Mouse (Mus musculus): ENCODE measurements at regions not wholly inside any gene's neighbourhood (a gene's known extent, or its start where the extent isn't known, plus 50 kb on each side); places are given as distances from the start of the nearest gene placed in this dataset.

DNA sequence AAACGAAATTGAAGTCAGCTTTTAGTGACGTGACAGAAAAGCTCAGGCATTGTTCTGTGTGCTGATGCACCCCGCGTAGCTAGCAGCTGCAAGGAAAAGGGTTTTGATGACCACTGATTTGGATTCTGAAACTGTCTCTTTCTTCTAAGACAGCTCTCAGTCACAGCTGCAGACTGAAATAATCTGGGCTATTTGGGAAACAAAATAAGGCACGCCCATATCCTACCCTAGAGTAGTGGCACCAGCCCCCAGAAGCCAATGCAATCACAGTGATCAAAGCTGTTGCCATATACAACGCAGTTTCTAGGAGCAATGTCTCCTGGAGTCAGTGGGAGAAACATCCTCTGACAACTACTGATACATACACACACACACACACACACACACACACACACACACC, 157.9 kb upstream of the Fbxl17 start:
- no peak for TF ChIP-seq POLR2A (IDR thresholded peaks at IDR 0.05; ENCODE audit: insufficient read depth, low read length)
- no peak for TF ChIP-seq EP300 (IDR thresholded peaks at IDR 0.05; ENCODE audit: insufficient read depth, low read depth, low read length)
- no peak for TF ChIP-seq CTCF (IDR thresholded peaks at IDR 0.05; ENCODE audit: low read depth, low read length)
- no peaks in the 10 kb centered on the region for H3K4me1 ChIP-seq (ENCODE audit: control insufficient read depth, insufficient read depth, low read length)
- no peaks in the 10 kb centered on the region for H3K27me3 ChIP-seq (ENCODE audit: control insufficient read depth, insufficient read depth, low read length, poor library complexity, severe bottlenecking)
- H3K27ac ChIP-seq (ENCODE audit: insufficient read depth, low read length) = no peak overlapping the region
- no peak overlapping the region for H3K9ac ChIP-seq (ENCODE audit: low read depth, poor library complexity, severe bottlenecking)
- H3K36me3 ChIP-seq (ENCODE audit: control insufficient read depth, insufficient read depth, low read length, poor library complexity, severe bottlenecking) = no peaks in the 10 kb centered on the region
- H3K4me3 ChIP-seq (ENCODE audit: low read depth, low read length) = no peak overlapping the region
- no peaks in the 10 kb centered on the region for H3K9me3 ChIP-seq (replicated peaks; ENCODE audit: control insufficient read depth, insufficient read depth, low read length, poor library complexity, severe bottlenecking)

DNA sequence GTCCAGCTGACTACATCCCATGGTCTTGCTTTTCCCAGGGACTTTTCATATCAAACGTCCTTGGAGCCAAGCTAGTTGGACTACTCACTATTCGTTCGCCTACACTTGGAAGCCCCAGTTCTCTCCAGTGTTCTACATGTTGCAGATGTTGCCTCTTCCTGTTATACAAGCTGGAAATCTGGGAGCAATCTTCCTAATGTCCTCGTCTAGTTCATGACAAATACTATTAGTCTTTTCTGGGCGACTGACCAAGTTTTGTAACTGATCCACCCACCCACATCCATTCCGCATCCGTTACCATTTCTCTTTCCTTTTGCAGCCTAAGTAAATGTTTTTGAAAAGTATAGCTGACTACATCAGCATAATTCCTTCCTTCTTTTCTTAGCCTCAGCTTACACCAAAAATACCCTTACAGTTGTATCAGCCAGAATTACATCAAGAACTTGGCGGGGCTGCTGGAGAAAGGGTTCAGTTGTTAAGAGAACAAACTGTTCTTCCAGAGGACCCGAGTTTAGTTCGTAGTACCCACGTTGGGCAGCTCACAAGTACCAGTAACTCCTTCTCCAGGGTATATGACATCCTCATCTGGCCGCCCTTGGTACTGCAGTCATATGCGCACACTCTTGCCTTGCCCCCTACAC, 161.1 kb upstream of the Fbxl17 start:
- Histone ChIP-seq H3K9me3 (replicated peaks; ENCODE audit: control insufficient read depth, insufficient read depth, low read length, poor library complexity, severe bottlenecking) (no peaks in the 10 kb centered on the region), H3K4me1 (ENCODE audit: control insufficient read depth, insufficient read depth, low read length) (no peaks in the 10 kb centered on the region), H3K27me3 (ENCODE audit: control insufficient read depth, insufficient read depth, low read length, poor library complexity, severe bottlenecking) (no peaks in the 10 kb centered on the region), H3K36me3 (ENCODE audit: control insufficient read depth, insufficient read depth, low read length, poor library complexity, severe bottlenecking) (no peaks in the 10 kb centered on the region), H3K27ac (ENCODE audit: insufficient read depth, low read length) (no peak overlapping the region), H3K9ac (ENCODE audit: low read depth, poor library complexity, severe bottlenecking) (no peak overlapping the region), H3K4me3 (ENCODE audit: low read depth, low read length) (no peak overlapping the region)
- TF ChIP-seq EP300 (IDR thresholded peaks at IDR 0.05; ENCODE audit: insufficient read depth, low read depth, low read length) (no peak), POLR2A (IDR thresholded peaks at IDR 0.05; ENCODE audit: insufficient read depth, low read length) (no peak), CTCF (IDR thresholded peaks at IDR 0.05; ENCODE audit: low read depth, low read length) (peak; percentile 28)

DNA sequence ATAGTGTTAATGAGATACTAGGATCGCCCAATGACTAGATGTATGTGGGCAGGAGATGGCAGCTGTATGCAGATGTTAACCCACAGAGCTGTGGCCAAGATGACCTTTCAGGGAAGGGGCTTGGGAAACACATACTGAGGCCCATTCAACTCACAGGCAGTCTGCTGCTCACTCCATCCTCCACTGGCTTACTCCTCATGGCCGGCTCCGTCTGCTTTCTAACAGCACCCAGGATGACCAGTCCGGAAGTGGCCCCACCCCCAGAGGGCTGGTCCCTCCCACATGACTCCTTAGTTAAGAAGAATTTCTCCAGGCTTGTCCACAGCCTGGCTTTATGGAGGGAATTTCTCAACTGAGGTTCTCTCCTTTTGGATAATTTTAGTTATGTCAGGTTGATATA, 161.8 kb upstream of the Fbxl17 start:
- H3K27ac ChIP-seq (ENCODE audit: insufficient read depth, low read length) = no peak overlapping the region
- no peaks in the 10 kb centered on the region for H3K27me3 ChIP-seq (ENCODE audit: control insufficient read depth, insufficient read depth, low read length, poor library complexity, severe bottlenecking)
- H3K36me3 ChIP-seq (ENCODE audit: control insufficient read depth, insufficient read depth, low read length, poor library complexity, severe bottlenecking) = no peaks in the 10 kb centered on the region
- no peak for TF ChIP-seq CTCF (IDR thresholded peaks at IDR 0.05; ENCODE audit: low read depth, low read length)
- H3K4me3 ChIP-seq (ENCODE audit: low read depth, low read length) = no peak overlapping the region
- H3K9me3 ChIP-seq (replicated peaks; ENCODE audit: control insufficient read depth, insufficient read depth, low read length, poor library complexity, severe bottlenecking) = no peaks in the 10 kb centered on the region
- H3K4me1 ChIP-seq (ENCODE audit: control insufficient read depth, insufficient read depth, low read length) = no peaks in the 10 kb centered on the region
- no peak overlapping the region for H3K9ac ChIP-seq (ENCODE audit: low read depth, poor library complexity, severe bottlenecking)

DNA sequence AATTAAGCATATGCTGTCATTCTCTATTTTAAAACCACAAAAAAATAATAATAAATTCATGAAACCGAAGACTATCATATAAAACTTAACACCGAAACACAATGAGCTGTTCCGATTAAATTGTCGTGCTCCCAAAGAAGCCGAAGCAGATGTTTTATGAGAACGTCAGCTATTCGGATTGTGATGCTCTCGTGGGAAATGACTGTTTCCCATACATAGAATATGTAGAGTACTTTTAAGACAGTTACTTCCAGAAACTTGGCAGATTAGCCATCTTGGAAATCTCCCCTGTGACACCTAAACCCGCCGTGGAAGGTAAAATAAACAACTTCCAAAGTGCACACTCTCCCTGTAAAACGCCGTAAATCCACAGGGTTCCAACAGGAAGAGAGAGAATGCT, 162.4 kb upstream of the Fbxl17 start:
- Histone ChIP-seq H3K9me3 (replicated peaks; ENCODE audit: control insufficient read depth, insufficient read depth, low read length, poor library complexity, severe bottlenecking) (no peaks in the 10 kb centered on the region), H3K9ac (ENCODE audit: low read depth, poor library complexity, severe bottlenecking) (no peak overlapping the region), H3K36me3 (ENCODE audit: control insufficient read depth, insufficient read depth, low read length, poor library complexity, severe bottlenecking) (no peaks in the 10 kb centered on the region), H3K27ac (ENCODE audit: insufficient read depth, low read length) (no peak overlapping the region), H3K27me3 (ENCODE audit: control insufficient read depth, insufficient read depth, low read length, poor library complexity, severe bottlenecking) (no peaks in the 10 kb centered on the region), H3K4me3 (ENCODE audit: low read depth, low read length) (no peak overlapping the region), H3K4me1 (ENCODE audit: control insufficient read depth, insufficient read depth, low read length) (no peaks in the 10 kb centered on the region)
- no peak for TF ChIP-seq CTCF (IDR thresholded peaks at IDR 0.05; ENCODE audit: low read depth, low read length)
- no peak for TF ChIP-seq POLR2A (IDR thresholded peaks at IDR 0.05; ENCODE audit: insufficient read depth, low read length)
- no peak for TF ChIP-seq EP300 (IDR thresholded peaks at IDR 0.05; ENCODE audit: insufficient read depth, low read depth, low read length)

DNA sequence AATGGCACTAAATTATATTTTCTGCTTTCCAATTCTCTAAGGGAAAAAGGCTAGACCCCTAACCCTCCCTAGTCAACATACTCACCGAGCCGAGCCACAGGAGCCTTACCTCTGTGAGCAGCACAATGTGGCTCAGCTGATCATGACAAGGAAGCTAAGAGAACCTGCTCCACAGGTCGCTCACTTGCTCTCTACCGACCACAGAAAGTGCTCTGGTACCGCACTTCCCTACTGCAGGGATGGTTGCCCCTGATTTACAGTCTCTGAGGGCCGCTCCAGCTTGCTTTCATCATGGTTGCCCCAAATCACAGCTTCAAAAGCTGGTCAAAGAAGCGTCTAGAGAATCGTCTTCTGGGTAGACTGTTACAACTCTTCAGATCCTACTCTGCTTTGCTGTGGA, 177.0 kb upstream of the Fbxl17 start:
- H3K27ac ChIP-seq (ENCODE audit: insufficient read depth, low read length) = no peak overlapping the region
- H3K4me3 ChIP-seq (ENCODE audit: low read depth, low read length) = no peak overlapping the region
- TF ChIP-seq POLR2A (IDR thresholded peaks at IDR 0.05; ENCODE audit: insufficient read depth, low read length) (no peak), EP300 (IDR thresholded peaks at IDR 0.05; ENCODE audit: insufficient read depth, low read depth, low read length) (no peak), CTCF (IDR thresholded peaks at IDR 0.05; ENCODE audit: low read depth, low read length) (no peak)
- no peaks in the 10 kb centered on the region for H3K27me3 ChIP-seq (ENCODE audit: control insufficient read depth, insufficient read depth, low read length, poor library complexity, severe bottlenecking)
- no peaks in the 10 kb centered on the region for H3K9me3 ChIP-seq (replicated peaks; ENCODE audit: control insufficient read depth, insufficient read depth, low read length, poor library complexity, severe bottlenecking)
- H3K9ac ChIP-seq (ENCODE audit: low read depth, poor library complexity, severe bottlenecking) = no peak overlapping the region
- H3K4me1 ChIP-seq (ENCODE audit: control insufficient read depth, insufficient read depth, low read length) = no peaks in the 10 kb centered on the region
- no peaks in the 10 kb centered on the region for H3K36me3 ChIP-seq (ENCODE audit: control insufficient read depth, insufficient read depth, low read length, poor library complexity, severe bottlenecking)

DNA sequence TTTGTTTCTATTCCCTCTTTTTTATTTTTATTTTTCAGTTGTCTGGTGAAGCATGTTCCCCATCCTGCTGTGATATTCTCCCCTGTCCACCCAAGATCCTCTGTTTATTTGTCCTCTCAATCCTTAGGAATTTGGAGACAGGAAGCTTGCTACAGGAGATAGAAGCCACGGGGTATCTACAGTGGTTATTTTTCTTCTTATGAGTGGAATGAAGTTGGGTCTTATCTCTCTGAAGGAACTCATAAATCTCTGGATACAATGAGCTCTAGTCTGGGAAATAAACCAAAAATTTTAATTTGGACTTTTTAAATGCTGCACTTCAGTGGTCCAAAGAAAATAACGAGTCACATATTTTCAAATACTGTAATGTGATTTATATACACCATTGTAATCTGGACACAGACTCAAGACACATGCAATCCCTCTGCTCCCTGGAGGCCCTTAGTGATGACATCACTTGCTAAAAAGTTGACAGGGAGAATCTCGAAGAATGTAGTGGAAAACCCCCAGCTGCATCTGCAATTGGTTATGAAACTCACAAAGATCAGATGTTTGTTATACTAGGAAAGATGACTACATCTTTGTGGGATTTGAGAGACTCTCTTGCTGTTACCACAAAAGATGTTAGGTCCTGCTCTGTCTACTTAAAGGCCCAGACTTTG, 178.3 kb upstream of the Fbxl17 start:
- no peak for TF ChIP-seq EP300 (IDR thresholded peaks at IDR 0.05; ENCODE audit: insufficient read depth, low read depth, low read length)
- no peak for TF ChIP-seq POLR2A (IDR thresholded peaks at IDR 0.05; ENCODE audit: insufficient read depth, low read length)
- no peak overlapping the region for H3K9ac ChIP-seq (ENCODE audit: low read depth, poor library complexity, severe bottlenecking)

More for the DNA sequence above, 178.3 kb upstream of the Fbxl17 start:
- H3K36me3 ChIP-seq (ENCODE audit: control insufficient read depth, insufficient read depth, low read length, poor library complexity, severe bottlenecking) = no peaks in the 10 kb centered on the region
- no peaks in the 10 kb centered on the region for H3K9me3 ChIP-seq (replicated peaks; ENCODE audit: control insufficient read depth, insufficient read depth, low read length, poor library complexity, severe bottlenecking)
- H3K4me1 ChIP-seq (ENCODE audit: control insufficient read depth, insufficient read depth, low read length) = no peaks in the 10 kb centered on the region
- H3K27ac ChIP-seq (ENCODE audit: insufficient read depth, low read length) = no peak overlapping the region
- no peaks in the 10 kb centered on the region for H3K27me3 ChIP-seq (ENCODE audit: control insufficient read depth, insufficient read depth, low read length, poor library complexity, severe bottlenecking)
- no peak overlapping the region for H3K4me3 ChIP-seq (ENCODE audit: low read depth, low read length)

Measured in ES-Bruce4 (cell line).